Mouse (Mus musculus) liver, embryonic 14.5 days (tissue): Measurements from ENCODE around the gene Hells. TPM values are rescaled to one million over a fixed set of nuclear protein-coding genes. Genes with fewer than 3 reads are reported as not detected.

Experiments used
- ATAC-seq: fragments of 200-750 bp; cut with Nextera tagmentation; 2 replicates; pipeline ENCODE4 v1.8.0; 2017; ENCODE audit warnings: moderate number of reproducible peaks, mild to moderate bottlenecking, moderate library complexity; ENCODE audit not compliant: insufficient read depth
- DNase-seq, 3 experiments: peaks; one replicate each; pipeline ENCODE4 v3.0.0-alpha.2; 2012 to 2013; ENCODE audit warnings: low read depth in 3 of 3, low spot score in 3 of 3
- H3K27ac ChIP-seq: fragments of 300-500 bp; sonication (generic); 2 replicates; pipeline ENCODE4 v1.5.1; 2014; ENCODE audit warnings: moderate library complexity, mild to moderate bottlenecking, control low read depth, inconsistent platforms
- H3K27me3 ChIP-seq: fragments of 300-500 bp; sonication (generic); 2 replicates; pipeline ENCODE4 v1.6.1; 2014; ENCODE audit warnings: mild to moderate bottlenecking, low read length, moderate library complexity; ENCODE audit not compliant: control insufficient read depth, insufficient read depth
- H3K36me3 ChIP-seq: fragments of 300-500 bp; sonication (generic); replicated peaks from 2 replicates; pipeline ENCODE4 v1.6.1; 2014; ENCODE audit warnings: low read depth; ENCODE audit not compliant: control insufficient read depth, insufficient read depth
- H3K4me1 ChIP-seq, 2 experiments: fragments of 200-500 bp in 1 of 2; fragments of 300-500 bp in 1 of 2; sonication (generic) in 1 of 2; replicated peaks; 2 replicates each; pipeline ENCODE4 v1.6.1; 2012 to 2014; ENCODE audit warnings: antibody characterized with exemption in 1 of 2, inconsistent platforms in 1 of 2, low read length in 1 of 2; ENCODE audit not compliant: control insufficient read depth in 2 of 2, insufficient read depth in 2 of 2
- H3K4me2 ChIP-seq: fragments of 300-500 bp; sonication (generic); 2 replicates; pipeline ENCODE4 v1.6.1; 2014; ENCODE audit warnings: low read depth, mild to moderate bottlenecking, control low read depth, moderate library complexity
- H3K4me3 ChIP-seq, 2 experiments: fragments of 200-500 bp in 1 of 2; fragments of 300-500 bp in 1 of 2; sonication (generic) in 1 of 2; 2 replicates each; pipeline ENCODE4 v1.5.1; 2012 to 2014; ENCODE audit warnings: low read depth in 2 of 2, low read length in 2 of 2, mild to moderate bottlenecking in 2 of 2, control low read depth in 1 of 2, inconsistent platforms in 1 of 2, moderate library complexity in 1 of 2; ENCODE audit not compliant: insufficient read depth in 1 of 2
- H3K9ac ChIP-seq: fragments of 300-500 bp; sonication (generic); replicated peaks from 2 replicates; pipeline ENCODE4 v1.6.1; 2014; ENCODE audit warnings: mild to moderate bottlenecking, control low read depth, moderate library complexity
- H3K9me3 ChIP-seq: fragments of 300-500 bp; sonication (generic); 2 replicates; pipeline ENCODE4 v1.6.1; 2016; ENCODE audit warnings: low read length, mixed read lengths; ENCODE audit not compliant: control insufficient read depth
- CTCF ChIP-seq: IDR thresholded peaks from 2 replicates; pipeline ENCODE4 v1.5.1; 2016; ENCODE audit warnings: antibody characterized with exemption, low read depth, control low read depth
- EP300 ChIP-seq: IDR thresholded peaks from 2 replicates; pipeline ENCODE4 v1.6.1; 2016; ENCODE audit warnings: antibody characterized with exemption, low read depth
- WGBS: fragments of 180-500 bp; shearing (Covaris S2); extraction: QIAGEN DNeasy Blood & Tissue Kit; methylation state at CpG from one replicate; pipeline ENCODE4 v1.1.7; 2014; ENCODE audit not compliant: insufficient replicate concordance; 5-methylcytosine and 5-hydroxymethylcytosine counted together
- polyA plus RNA-seq, 2 experiments: library from polyadenylated mRNA; depleted of rRNA in 1 of 2; stranded (reverse) in 1 of 2; unstranded in 1 of 2; fragments of >200 nt; fragmentation: Nextera tagmentation in 1 of 2; extraction: Ambion mirVana in 1 of 2; gene quantifications; 2 replicates each; pipeline versions ENCODE4 v1.2.1 to v1.2.3; 2012 to 2014

Hells gene
- polyA plus RNA-seq, 2 experiments: 12.6 to 26.1 TPM

- DNase-seq: peak in 1 of 3 experiments; percentile 9
- Histone ChIP-seq H3K9ac (no peak overlapping the region), H3K4me1 (no peaks in the 10 kb centered on the region), H3K27me3 (no peaks in the 10 kb centered on the region), H3K36me3 (peaks cover 2% of the 10 kb centered on the region; the same call in 1 of the 2 replicates), H3K9me3 (no peaks in the 10 kb centered on the region), H3K27ac (no peak overlapping the region), H3K4me3 (no peak overlapping the region), H3K4me2 (no peak overlapping the region)
- no peak for ATAC-seq
- TF ChIP-seq EP300: no peak
- TF ChIP-seq CTCF: peak; percentile 70
- WGBS: 40% methylated on average over 3 of the region's 3 CpGs
Measured at GRCm38 (mm10) chr19:38915677-38916076, 15.0 kb upstream of the Hells start.

GRCm38 (mm10) chr19:38928481-38929158, 2.1 kb upstream of the Hells start:
- 86% methylated on average over 10 of the region's 11 CpGs for WGBS
- peaks cover 3% of the 10 kb centered on the region; the same call in 1 of the 2 replicates for H3K36me3 ChIP-seq
- no peak overlapping the region for H3K4me3 ChIP-seq
- H3K9ac ChIP-seq: no peak overlapping the region
- DNase-seq (no peak), ATAC-seq (no peak)
- TF ChIP-seq EP300 (no peak), CTCF (no peak)
- H3K27ac ChIP-seq: no peak overlapping the region
- no peaks in the 10 kb centered on the region for H3K27me3 ChIP-seq
- H3K4me2 ChIP-seq: no peak overlapping the region
- no peaks in the 10 kb centered on the region for H3K9me3 ChIP-seq
- H3K4me1 ChIP-seq: peaks cover 3 to 6% of the 10 kb centered on the region in 2 experiments; a peak in 3 of 4 replicates

GRCm38 (mm10) chr19:38929471-38930251, 1.1 kb upstream of the Hells start:
- TF ChIP-seq CTCF: no peak
- no peak for TF ChIP-seq EP300
- ATAC-seq (no peak), DNase-seq (no peak)
- WGBS: 61% methylated on average over 13 of the region's 13 CpGs
- H3K27me3 ChIP-seq: no peaks in the 10 kb centered on the region
- H3K4me3 ChIP-seq: peak overlapping the region; percentile 89 to 92
- peak overlapping the region; percentile 93 for H3K4me2 ChIP-seq
- H3K4me1 ChIP-seq: peaks cover 3 to 6% of the 10 kb centered on the region in 2 experiments; a peak in 3 of 4 replicates
- H3K27ac ChIP-seq: no peak overlapping the region
- H3K9me3 ChIP-seq: no peaks in the 10 kb centered on the region
- H3K9ac ChIP-seq: peak overlapping the region; percentile 94
- peaks cover 11% of the 10 kb centered on the region for H3K36me3 ChIP-seq

DNA sequence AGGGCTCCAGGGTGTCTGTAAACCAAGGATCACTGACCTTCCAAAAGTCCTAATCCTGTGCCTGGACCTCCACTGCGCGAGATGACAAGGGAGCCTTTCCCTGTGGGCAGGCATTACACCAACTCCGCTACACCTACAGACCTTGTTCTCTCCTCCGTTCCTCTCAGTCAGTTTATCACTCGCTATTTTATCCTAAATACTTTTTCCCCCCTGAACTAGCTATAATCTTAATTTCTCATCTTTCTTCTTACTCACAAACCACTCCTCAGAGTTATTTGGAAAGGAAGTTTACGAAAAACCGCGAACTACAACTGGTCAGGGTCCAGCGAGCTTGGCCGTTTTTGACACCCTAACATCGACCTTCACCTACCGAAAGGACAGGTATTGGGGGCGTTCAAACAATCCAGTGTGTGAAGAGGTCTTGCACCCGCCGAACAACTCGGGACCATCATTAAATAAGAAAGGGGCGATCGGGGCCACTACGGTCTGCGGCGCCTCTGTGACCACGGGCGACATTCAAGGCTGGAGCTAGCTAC, 395 bp upstream of the Hells start:
- peak in 1 of 3 experiments; percentile 3 for DNase-seq
- H3K9ac ChIP-seq: peak overlapping the region; percentile 94
- H3K27me3 ChIP-seq: no peaks in the 10 kb centered on the region
- WGBS: under 1% methylated on average over 23 of the region's 23 CpGs
- H3K4me2 ChIP-seq: peak overlapping the region; percentile 93
- no peaks in the 10 kb centered on the region for H3K9me3 ChIP-seq
- H3K36me3 ChIP-seq: peaks cover 17% of the 10 kb centered on the region
- peaks cover 3 to 6% of the 10 kb centered on the region in 2 experiments; a peak in 3 of 4 replicates for H3K4me1 ChIP-seq
- no peak overlapping the region for H3K27ac ChIP-seq
- TF ChIP-seq EP300: no peak
- no peak for TF ChIP-seq CTCF
- H3K4me3 ChIP-seq: peak overlapping the region; percentile 89 to 92
- peak; percentile 42 for ATAC-seq

DNA sequence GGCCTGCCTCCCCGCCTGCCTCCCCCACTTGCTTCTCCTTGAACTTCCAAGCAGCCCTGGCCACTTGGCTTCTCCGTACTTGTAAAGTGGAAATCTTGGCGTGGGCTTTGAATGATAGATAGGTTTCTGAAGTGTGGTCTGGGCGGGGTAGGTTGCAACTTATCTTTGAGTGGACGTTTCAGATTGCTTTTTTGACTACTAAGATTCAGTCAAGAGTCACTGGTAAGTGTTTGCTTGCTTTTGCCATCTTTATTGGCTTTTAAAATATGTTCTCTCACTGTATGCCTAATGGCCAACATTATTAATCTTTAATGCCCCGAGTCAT, 813 bp downstream of the Hells start:
- Histone ChIP-seq H3K27me3 (no peaks in the 10 kb centered on the region), H3K4me2 (peak overlapping the region; percentile 93), H3K9ac (peak overlapping the region; percentile 94), H3K27ac (no peak overlapping the region), H3K9me3 (no peaks in the 10 kb centered on the region), H3K4me1 (peaks cover 3 to 6% of the 10 kb centered on the region in 2 experiments; a peak in 3 of 4 replicates), H3K36me3 (peaks cover 26% of the 10 kb centered on the region), H3K4me3 (peak overlapping the region; percentile 89 to 92)
- no peak for TF ChIP-seq CTCF
- no peak for TF ChIP-seq EP300
- WGBS: under 1% methylated on average over 6 of the region's 6 CpGs
- DNase-seq: peak in 1 of 3 experiments; percentile 19
- ATAC-seq: peak; percentile 2; the same call in 1 of the 2 replicates
